Mouse (Mus musculus) limb, embryonic 14.5 days (tissue): ENCODE results near the gene Prkrip1. TPM values are rescaled to one million over a fixed set of nuclear protein-coding genes. Genes with fewer than 3 reads are reported as not detected.
A peak's percentile ranks its signal among the peaks of the same experiment; 100 is the strongest.

Source experiments
- ATAC-seq: fragments of 200-750 bp; cut with Nextera tagmentation; 2 replicates; pipeline ENCODE4 v1.8.0; 2017; ENCODE audit warnings: low read depth, moderate number of reproducible peaks, moderate TSS enrichment; ENCODE audit not compliant: low FRiP score
- DNase-seq: peaks from one replicate; pipeline ENCODE4 v3.0.0-alpha.2; 2015; ENCODE audit warnings: low spot score
- H3K27ac ChIP-seq: fragments of 300-500 bp; sonication (generic); replicated peaks from 2 replicates; pipeline ENCODE4 v1.5.1; 2014; ENCODE audit warnings: low read depth, mild to moderate bottlenecking, low read length, moderate library complexity, mixed read lengths
- H3K27me3 ChIP-seq: fragments of 300-500 bp; sonication (generic); 2 replicates; pipeline ENCODE4 v1.6.1; 2014; ENCODE audit warnings: low read length, mixed read lengths; ENCODE audit not compliant: control insufficient read depth, insufficient read depth
- H3K36me3 ChIP-seq: fragments of 300-500 bp; sonication (generic); 2 replicates; pipeline ENCODE4 v1.6.1; 2014; ENCODE audit warnings: mild to moderate bottlenecking, low read length, moderate library complexity, mixed read lengths; ENCODE audit not compliant: control insufficient read depth, insufficient read depth
- H3K4me1 ChIP-seq: fragments of 300-500 bp; sonication (generic); 2 replicates; pipeline ENCODE4 v1.6.1; 2014; ENCODE audit warnings: antibody characterized with exemption, low read length, mixed read lengths; ENCODE audit not compliant: control insufficient read depth, insufficient read depth
- H3K4me2 ChIP-seq: fragments of 300-500 bp; sonication (generic); replicated peaks from 2 replicates; pipeline ENCODE4 v1.6.1; 2014; ENCODE audit warnings: low read depth, mild to moderate bottlenecking, low read length, moderate library complexity; ENCODE audit not compliant: severe bottlenecking
- H3K4me3 ChIP-seq: fragments of 300-500 bp; sonication (generic); replicated peaks from 2 replicates; pipeline ENCODE4 v1.5.1; 2014; ENCODE audit warnings: low read length
- H3K9ac ChIP-seq: fragments of 300-500 bp; sonication (generic); 2 replicates; pipeline ENCODE4 v1.6.1; 2014; ENCODE audit warnings: mild to moderate bottlenecking, low read depth, low read length, moderate library complexity; ENCODE audit not compliant: severe bottlenecking
- H3K9me3 ChIP-seq: fragments of 300-500 bp; sonication (generic); 2 replicates; pipeline ENCODE4 v1.6.1; 2016; ENCODE audit warnings: low read length; ENCODE audit not compliant: control insufficient read depth
- POLR2A ChIP-seq: fragments of 200-500 bp; IDR thresholded peaks from 2 replicates; pipeline ENCODE4 v1.8.0; 2012; ENCODE audit warnings: inconsistent platforms, mild to moderate bottlenecking, moderate library complexity, borderline replicate concordance; ENCODE audit not compliant: insufficient read depth, insufficient read length; ENCODE audit errors: extremely low read depth
- WGBS: fragments of 180-500 bp; shearing (Covaris S2); extraction: QIAGEN DNeasy Blood & Tissue Kit; methylation state at CpG from one replicate; pipeline ENCODE4 v1.1.7; 2014; 5-methylcytosine and 5-hydroxymethylcytosine counted together
- polyA plus RNA-seq, 2 experiments: library from polyadenylated mRNA; depleted of rRNA in 1 of 2; stranded (reverse) in 1 of 2; unstranded in 1 of 2; fragments of >200 nt; fragmentation: Nextera tagmentation in 1 of 2; extraction: Ambion mirVana in 1 of 2; gene quantifications; 2 replicates each; pipeline versions ENCODE4 v1.2.1 to v1.2.3; 2012 to 2014

The Prkrip1 gene
- polyA plus RNA-seq, 2 experiments: 32.4 to 52.3 TPM

- Histone ChIP-seq H3K4me1 (peaks cover 7% of the 10 kb centered on the region), H3K4me2 (peak overlapping the region; percentile 93), H3K4me3 (peak overlapping the region; percentile 60), H3K9ac (no peak overlapping the region), H3K36me3 (no peaks in the 10 kb centered on the region; the same call in 1 of the 2 replicates), H3K27ac (no peak overlapping the region), H3K27me3 (no peaks in the 10 kb centered on the region), H3K9me3 (no peaks in the 10 kb centered on the region)
- DNase-seq: peak; percentile 50
- TF ChIP-seq POLR2A: no peak
- WGBS: 35% methylated on average over 17 of the region's 17 CpGs
- no peak for ATAC-seq
Observed at GRCm38 (mm10) chr5:136171363-136172341, 27.1 kb downstream of the Prkrip1 start.

GRCm38 (mm10) chr5:136170512-136171362 lies 28.0 kb downstream of the Prkrip1 start, which contains the start of gene Orai2:
Gene Orai2 (minus strand): TSS chr5:136170713.
- no peaks in the 10 kb centered on the region for H3K9me3 ChIP-seq
- peak within 1 kb of the TSS; percentile 70 for H3K9ac ChIP-seq
- H3K4me2 ChIP-seq: peak within 1 kb of the TSS; percentile 93
- no peaks in the 10 kb centered on the region for H3K27me3 ChIP-seq
- no peaks in the 10 kb centered on the region; the same call in 1 of the 2 replicates for H3K36me3 ChIP-seq
- 7% methylated on average over 44 of the region's 49 CpGs for WGBS
- H3K4me3 ChIP-seq: peak within 1 kb of the TSS; percentile 60
- peaks cover 7% of the 10 kb centered on the region for H3K4me1 ChIP-seq
- H3K27ac ChIP-seq: 0 out of 2 replicates have a peak within 1 kb of the TSS, but pooled peaks have one; percentile 7
- ATAC-seq (peak; percentile 90), DNase-seq (peak; percentile 75)
- no peak for TF ChIP-seq POLR2A

GRCm38 (mm10) chr5:136169626-136170511 lies 28.9 kb downstream of the Prkrip1 start:
- Histone ChIP-seq H3K9me3 (no peaks in the 10 kb centered on the region), H3K27ac (no peak overlapping the region), H3K27me3 (no peaks in the 10 kb centered on the region), H3K36me3 (no peaks in the 10 kb centered on the region; the same call in 1 of the 2 replicates), H3K4me1 (peaks cover 7% of the 10 kb centered on the region), H3K4me3 (peak overlapping the region; percentile 60), H3K4me2 (peak overlapping the region; percentile 93), H3K9ac (peak overlapping the region; percentile 70)
- TF ChIP-seq POLR2A: no peak
- WGBS: 13% methylated on average over 14 of the region's 15 CpGs
- ATAC-seq (peak; percentile 24; the same call in 1 of the 2 replicates), DNase-seq (peak; percentile 7)

GRCm38 (mm10) chr5:136168071-136168470 lies 30.7 kb downstream of the Prkrip1 start:
- 89% methylated on average over 3 of the region's 3 CpGs for WGBS
- TF ChIP-seq POLR2A: no peak
- no peaks in the 10 kb centered on the region for H3K9me3 ChIP-seq

More at GRCm38 (mm10) chr5:136168071-136168470, 30.7 kb downstream of the Prkrip1 start:
- peaks cover 7% of the 10 kb centered on the region for H3K4me1 ChIP-seq
- ATAC-seq (no peak), DNase-seq (no peak)
- no peak overlapping the region for H3K27ac ChIP-seq
- H3K4me2 ChIP-seq: no peak overlapping the region
- H3K4me3 ChIP-seq: no peak overlapping the region
- H3K9ac ChIP-seq: no peak overlapping the region
- no peaks in the 10 kb centered on the region for H3K27me3 ChIP-seq
- H3K36me3 ChIP-seq: no peaks in the 10 kb centered on the region; the same call in 1 of the 2 replicates
